Mouse (Mus musculus): Measurements from ENCODE around the gene Arl10.

The Arl10 gene

GRCm38 (mm10) chr13:54574854-54575481, at the start of gene Arl10:
Arl10 (plus strand) TSS chr13:54575015.
- peak; percentile 40 to 71 for DNase-seq (ENCODE audit: low spot score in 2 of 2)

- DNase-seq (ENCODE audit: low spot score in 2 of 2), result no peak
These were observed 47.7 kb upstream of the Arl10 start for GRCm38 (mm10) chr13:54527140-54527539.

- DNase-seq (ENCODE audit: low spot score in 2 of 2), result no peak
These were observed 42.7 kb upstream of the Arl10 start for GRCm38 (mm10) chr13:54532134-54532533.

GRCm38 (mm10) chr13:54548036-54548435, 26.8 kb upstream of the Arl10 start:
- DNase-seq (ENCODE audit: low spot score in 2 of 2), result no peak

GRCm38 (mm10) chr13:54556176-54556575, 18.6 kb upstream of the Arl10 start:
- no peak for DNase-seq (ENCODE audit: low spot score in 2 of 2)

GRCm38 (mm10) chr13:54556796-54557195, 18.0 kb upstream of the Arl10 start:
- no peak for DNase-seq (ENCODE audit: low spot score in 2 of 2)

GRCm38 (mm10) chr13:54557652-54558051, 17.2 kb upstream of the Arl10 start:
- no peak for DNase-seq (ENCODE audit: low spot score in 2 of 2)

- no peak for DNase-seq (ENCODE audit: low spot score in 2 of 2)
These were observed 15.2 kb upstream of the Arl10 start for GRCm38 (mm10) chr13:54559656-54560055.

- no peak for DNase-seq (ENCODE audit: low spot score in 2 of 2)
These were observed 14.2 kb upstream of the Arl10 start for GRCm38 (mm10) chr13:54560608-54561007.

- no peak for DNase-seq (ENCODE audit: low spot score in 2 of 2)
These were observed 12.3 kb upstream of the Arl10 start for GRCm38 (mm10) chr13:54562562-54562961.

- DNase-seq (ENCODE audit: low spot score in 2 of 2), result no peak
These were observed 10.3 kb upstream of the Arl10 start for GRCm38 (mm10) chr13:54564232-54565200.

GRCm38 (mm10) chr13:54565201-54565581, 9.6 kb upstream of the Arl10 start, which contains the start of gene 4833439L19Rik:
4833439L19Rik (minus strand) TSS chr13:54565435.
- DNase-seq (ENCODE audit: low spot score in 2 of 2), result peak; percentile 95 to 99

- DNase-seq (ENCODE audit: low spot score in 2 of 2), result peak in 1 of 2 experiments; percentile 55
These were observed 9.0 kb upstream of the Arl10 start for GRCm38 (mm10) chr13:54565594-54566345.

- DNase-seq (ENCODE audit: low spot score in 2 of 2), result no peak
These were observed 6.4 kb upstream of the Arl10 start for GRCm38 (mm10) chr13:54568380-54568779.

- no peak for DNase-seq (ENCODE audit: low spot score in 2 of 2)
These were observed 5.5 kb upstream of the Arl10 start for GRCm38 (mm10) chr13:54569282-54569681.

- no peak for DNase-seq (ENCODE audit: low spot score in 2 of 2)
These were observed 4.1 kb upstream of the Arl10 start for GRCm38 (mm10) chr13:54570736-54571135.

- DNase-seq (ENCODE audit: low spot score in 2 of 2), result no peak
These were observed 3.2 kb upstream of the Arl10 start for GRCm38 (mm10) chr13:54571637-54572036.

- DNase-seq (ENCODE audit: low spot score in 2 of 2), result no peak
These were observed 2.2 kb upstream of the Arl10 start for GRCm38 (mm10) chr13:54572621-54573020.

- DNase-seq (ENCODE audit: low spot score in 2 of 2), result peak in 1 of 2 experiments; percentile 21
These were observed 674 bp downstream of the Arl10 start for GRCm38 (mm10) chr13:54575489-54575888.

- peak in 1 of 2 experiments; percentile 55 for DNase-seq (ENCODE audit: low spot score in 2 of 2)
These were observed 3.1 kb downstream of the Arl10 start for GRCm38 (mm10) chr13:54577652-54578507.

GRCm38 (mm10) chr13:54581385-54581784, 6.6 kb downstream of the Arl10 start:
- no peak for DNase-seq (ENCODE audit: low spot score in 2 of 2)
